Mouse (Mus musculus) erythroid progenitor cell, adult 5-6 weeks (primary cell): Measurements from ENCODE around the gene Hdac8. TPM values are rescaled to one million over a fixed set of nuclear protein-coding genes. Genes with fewer than 3 reads are reported as not detected.

Experiments
- ATAC-seq: replicated peaks from 2 replicates; pipeline ENCODE4 v1.8.0; 2016; ENCODE audit warnings: moderate number of reproducible peaks, mild to moderate bottlenecking, moderate TSS enrichment, inconsistent platforms; ENCODE audit not compliant: poor library complexity, low FRiP score, severe bottlenecking
- total RNA-seq, 2 experiments: library from RNA; stranded (forward) in 1 of 2; stranded (reverse) in 1 of 2; fragments of 150-400 nt in 1 of 2; fragments of 186-747, 209-891 nt in 1 of 2; gene quantifications; 2 replicates each; pipeline versions ENCODE4 v1.2.3 to v1.2.4; 2015 to 2017; ENCODE audit warnings: low replicate concordance in 2 of 2

Hdac8 gene
- total RNA-seq, 2 experiments from 2014 or later: 5.0 to 7.5 TPM

- no peak for ATAC-seq
Observed at GRCm38 (mm10) chrX:102244334-102244733, 260.8 kb downstream of the Hdac8 start.

Other genes with a start within 250 kb of the Hdac8 start
- 1.4 and 1.7 TPM in 2 replicates for gene Phka1, start 138.9 kb upstream of the Hdac8 start, total RNA-seq (2015; ENCODE audit: low replicate concordance)
- gene Phka1, start 138.9 kb upstream of the Hdac8 start, total RNA-seq (2017; ENCODE audit: low replicate concordance): 0.53 and 1.9 TPM in 2 replicates
- gene Gm3880, start 181.6 kb upstream of the Hdac8 start, total RNA-seq (2015; ENCODE audit: low replicate concordance): not detected in 2 replicates
- gene Gm3880, start 181.6 kb upstream of the Hdac8 start, total RNA-seq (2017; ENCODE audit: low replicate concordance): not detected in 2 replicates
- not detected in 2 replicates for gene Gm9112, start 202.3 kb upstream of the Hdac8 start, total RNA-seq (2015; ENCODE audit: low replicate concordance)
- gene Gm9112, start 202.3 kb upstream of the Hdac8 start, total RNA-seq (2017; ENCODE audit: low replicate concordance): not detected in 2 replicates
- gene Dmrtc1b, start 202.5 kb upstream of the Hdac8 start, total RNA-seq (2015; ENCODE audit: low replicate concordance): not detected in 2 replicates
- gene Dmrtc1b, start 202.5 kb upstream of the Hdac8 start, total RNA-seq (2017; ENCODE audit: low replicate concordance): not detected in 2 replicates